Mouse (Mus musculus) heart, embryonic 16.5 days (tissue): ENCODE results near the gene Dlec1. TPM values are rescaled to one million over a fixed set of nuclear protein-coding genes. Genes with fewer than 3 reads are reported as not detected.
A peak's percentile ranks its signal among the peaks of the same experiment; 100 is the strongest.

Experiments used
- ATAC-seq: fragments of 200-750 bp; cut with Nextera tagmentation; replicated peaks from 2 replicates; pipeline ENCODE4 v1.8.0; 2017; ENCODE audit warnings: moderate number of reproducible peaks; ENCODE audit not compliant: insufficient read depth, low FRiP score; ENCODE audit errors: extremely low read depth
- H3K27ac ChIP-seq: fragments of 300-500 bp; sonication (generic); 2 replicates; pipeline ENCODE4 v1.5.1; 2014; ENCODE audit warnings: mild to moderate bottlenecking, low read length, control low read depth, moderate library complexity
- H3K27me3 ChIP-seq: fragments of 300-500 bp; sonication (generic); 2 replicates; pipeline ENCODE4 v1.6.1; 2014; ENCODE audit warnings: low read length, mixed read lengths; ENCODE audit not compliant: control insufficient read depth, insufficient read depth
- H3K36me3 ChIP-seq: fragments of 300-500 bp; sonication (generic); 2 replicates; pipeline ENCODE4 v1.6.1; 2014; ENCODE audit not compliant: control insufficient read depth, insufficient read depth
- H3K4me1 ChIP-seq: fragments of 300-500 bp; sonication (generic); 2 replicates; pipeline ENCODE4 v1.6.1; 2014; ENCODE audit warnings: low read length, mixed read lengths; ENCODE audit not compliant: control insufficient read depth, insufficient read depth
- H3K4me2 ChIP-seq: fragments of 300-500 bp; sonication (generic); 2 replicates; pipeline ENCODE4 v1.6.1; 2014; ENCODE audit warnings: low read depth, mild to moderate bottlenecking, control low read depth, low read length
- H3K4me3 ChIP-seq: fragments of 300-500 bp; sonication (generic); 2 replicates; pipeline ENCODE4 v1.5.1; 2014; ENCODE audit warnings: mild to moderate bottlenecking, control low read depth, low read length
- H3K9ac ChIP-seq: fragments of 300-500 bp; sonication (generic); 2 replicates; pipeline ENCODE4 v1.6.1; 2014; ENCODE audit warnings: low read length, control low read depth
- H3K9me3 ChIP-seq: fragments of 300-500 bp; sonication (generic); replicated peaks from 2 replicates; pipeline ENCODE4 v1.6.1; 2016; ENCODE audit warnings: low read length; ENCODE audit not compliant: control insufficient read depth
- WGBS: fragments of 180-500 bp; shearing (Covaris S2); extraction: QIAGEN DNeasy Blood & Tissue Kit; methylation state at CpG from one replicate; pipeline ENCODE4 v1.1.7; 2014; 5-methylcytosine and 5-hydroxymethylcytosine counted together
- polyA plus RNA-seq: library from polyadenylated mRNA; unstranded; fragments of >200 nt; fragmentation: Nextera tagmentation; extraction: Ambion mirVana; gene quantifications from 2 replicates; pipeline ENCODE4 v1.2.1, GENCODE M21; 2015

Gene Dlec1
- polyA plus RNA-seq, 1 experiment from 2014 or later, result 0.67 TPM

DNA sequence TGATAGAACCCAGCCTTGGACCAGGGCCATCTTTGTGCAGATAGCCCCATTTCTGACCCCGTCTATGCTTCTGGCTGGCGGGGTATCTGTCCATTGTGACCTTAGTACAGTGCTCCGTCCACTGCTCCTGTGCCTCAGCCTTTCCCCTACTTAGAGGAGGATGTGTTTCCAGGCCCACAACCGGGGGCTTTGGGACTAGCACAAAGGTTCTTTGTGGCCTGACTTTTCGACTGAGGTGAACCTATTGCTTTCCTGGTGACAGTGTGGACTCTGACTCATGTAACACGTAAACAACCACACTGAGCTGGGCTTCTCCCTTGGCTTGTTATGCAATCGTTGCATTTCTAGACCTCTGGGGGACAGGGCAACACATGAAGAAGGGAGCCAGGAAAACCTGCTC is 62.5 kb downstream of the Dlec1 start:
- no peaks in the 10 kb centered on the region for H3K4me1 ChIP-seq
- no peaks in the 10 kb centered on the region for H3K36me3 ChIP-seq
- no peak overlapping the region for H3K9ac ChIP-seq
- no peak overlapping the region for H3K27ac ChIP-seq
- no peak for ATAC-seq
- H3K4me2 ChIP-seq, result no peak overlapping the region
- 75% methylated on average over 7 of the region's 7 CpGs for WGBS
- H3K9me3 ChIP-seq, result no peaks in the 10 kb centered on the region
- H3K27me3 ChIP-seq, result no peaks in the 10 kb centered on the region
- no peak overlapping the region for H3K4me3 ChIP-seq

DNA sequence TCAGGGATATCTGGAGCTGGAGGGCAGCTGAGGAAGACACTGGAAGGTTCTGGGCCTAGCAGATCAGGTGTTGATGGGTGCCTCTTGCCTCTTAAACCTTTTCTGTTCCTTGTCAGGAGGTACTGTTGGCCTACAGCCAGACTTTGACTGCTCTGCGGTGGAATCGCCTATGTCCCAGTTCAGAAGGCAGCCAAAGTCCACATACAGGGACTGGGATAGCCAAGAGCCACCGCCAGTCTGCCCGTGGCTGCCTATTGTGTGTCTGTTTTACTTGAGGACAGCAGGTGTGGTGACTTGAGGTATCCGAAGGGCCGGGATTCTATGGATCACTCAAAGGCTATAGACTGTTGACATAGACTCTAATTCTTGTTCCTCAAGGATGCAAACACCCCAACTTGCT is 63.3 kb downstream of the Dlec1 start:
- no peak overlapping the region for H3K9ac ChIP-seq
- H3K4me3 ChIP-seq, result no peak overlapping the region
- ATAC-seq, result no peak
- no peaks in the 10 kb centered on the region for H3K9me3 ChIP-seq
- no peaks in the 10 kb centered on the region for H3K4me1 ChIP-seq
- WGBS, result 81% methylated on average over 6 of the region's 6 CpGs
- H3K36me3 ChIP-seq, result no peaks in the 10 kb centered on the region
- H3K4me2 ChIP-seq, result no peak overlapping the region
- no peak overlapping the region for H3K27ac ChIP-seq
- no peaks in the 10 kb centered on the region for H3K27me3 ChIP-seq

DNA sequence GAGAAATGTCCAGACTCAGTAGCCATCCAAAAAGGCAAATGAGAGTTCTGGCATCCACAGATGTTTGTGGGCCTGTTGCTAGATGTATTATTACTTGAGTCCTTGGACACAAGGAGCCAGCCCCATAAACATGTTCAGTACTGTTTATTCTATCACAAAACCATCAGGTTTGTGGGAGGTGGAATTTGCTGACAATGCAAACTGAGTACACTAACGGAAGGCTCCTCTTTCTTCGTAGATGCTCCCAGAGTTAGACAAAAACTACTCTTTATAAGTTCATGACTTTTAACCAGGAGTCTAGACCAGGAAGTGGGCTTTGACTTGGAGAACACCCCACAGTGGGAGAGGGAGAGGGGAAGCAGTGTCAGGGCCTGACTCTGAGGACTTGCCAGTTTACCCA is 65.3 kb downstream of the Dlec1 start:
- no peak overlapping the region for H3K4me2 ChIP-seq
- no peaks in the 10 kb centered on the region for H3K27me3 ChIP-seq
- no peaks in the 10 kb centered on the region for H3K4me1 ChIP-seq
- no peaks in the 10 kb centered on the region for H3K9me3 ChIP-seq
- no peak for ATAC-seq
- H3K36me3 ChIP-seq, result no peaks in the 10 kb centered on the region
- no peak overlapping the region for H3K4me3 ChIP-seq
- WGBS, result 93% methylated on average over 2 of the region's 2 CpGs
- H3K27ac ChIP-seq, result no peak overlapping the region
- H3K9ac ChIP-seq, result no peak overlapping the region

- H3K36me3 ChIP-seq, result no peaks in the 10 kb centered on the region
- 0 out of 2 replicates have a peak, but pooled peaks cover 7% of the 10 kb centered on the region for H3K4me1 ChIP-seq
- no peak overlapping the region for H3K4me2 ChIP-seq
- ATAC-seq, result no peak
- H3K4me3 ChIP-seq, result no peak overlapping the region
- H3K9me3 ChIP-seq, result no peaks in the 10 kb centered on the region
- no peak overlapping the region for H3K9ac ChIP-seq
- WGBS, result 87% methylated on average over 11 of the region's 11 CpGs
- H3K27ac ChIP-seq, result no peak overlapping the region
- no peaks in the 10 kb centered on the region for H3K27me3 ChIP-seq
Observed at GRCm38 (mm10) chr9:119179292-119179691, 77.0 kb downstream of the Dlec1 start.

DNA sequence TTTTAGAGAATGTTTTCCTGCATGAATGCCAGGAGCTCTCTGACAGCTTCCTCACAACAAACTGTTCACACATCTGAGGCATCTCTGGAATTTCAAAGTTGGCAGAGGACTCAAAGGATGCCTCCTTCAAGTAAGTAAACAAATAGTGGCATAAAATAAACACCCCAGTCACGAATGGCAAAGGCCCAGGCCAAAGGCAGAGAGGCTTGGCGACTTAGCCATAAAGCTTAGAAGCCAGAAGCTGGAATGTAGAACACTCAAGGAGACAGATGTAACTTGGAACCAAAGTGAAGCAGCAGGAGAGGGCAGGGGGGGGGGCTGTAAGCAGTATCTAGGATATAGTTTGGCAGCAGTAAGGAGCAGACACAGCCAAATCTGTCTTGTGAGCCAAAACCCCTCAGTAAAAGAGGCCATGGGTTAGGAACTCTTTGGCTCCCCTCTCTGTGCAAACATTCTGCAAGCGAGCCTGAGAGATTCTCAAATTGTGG is 79.0 kb downstream of the Dlec1 start:
- H3K9me3 ChIP-seq, result no peaks in the 10 kb centered on the region
- H3K9ac ChIP-seq, result no peak overlapping the region
- WGBS, result 28% methylated on average over 3 of the region's 3 CpGs
- no peaks in the 10 kb centered on the region for H3K27me3 ChIP-seq
- H3K36me3 ChIP-seq, result no peaks in the 10 kb centered on the region
- H3K27ac ChIP-seq, result 0 out of 2 replicates have a peak overlapping the region, but pooled peaks have one; percentile 15
- H3K4me1 ChIP-seq, result 0 out of 2 replicates have a peak, but pooled peaks cover 7% of the 10 kb centered on the region
- H3K4me3 ChIP-seq, result no peak overlapping the region
- no peak overlapping the region for H3K4me2 ChIP-seq
- 0 out of 2 replicates have a peak, but pooled peaks have one; percentile 23 for ATAC-seq

DNA sequence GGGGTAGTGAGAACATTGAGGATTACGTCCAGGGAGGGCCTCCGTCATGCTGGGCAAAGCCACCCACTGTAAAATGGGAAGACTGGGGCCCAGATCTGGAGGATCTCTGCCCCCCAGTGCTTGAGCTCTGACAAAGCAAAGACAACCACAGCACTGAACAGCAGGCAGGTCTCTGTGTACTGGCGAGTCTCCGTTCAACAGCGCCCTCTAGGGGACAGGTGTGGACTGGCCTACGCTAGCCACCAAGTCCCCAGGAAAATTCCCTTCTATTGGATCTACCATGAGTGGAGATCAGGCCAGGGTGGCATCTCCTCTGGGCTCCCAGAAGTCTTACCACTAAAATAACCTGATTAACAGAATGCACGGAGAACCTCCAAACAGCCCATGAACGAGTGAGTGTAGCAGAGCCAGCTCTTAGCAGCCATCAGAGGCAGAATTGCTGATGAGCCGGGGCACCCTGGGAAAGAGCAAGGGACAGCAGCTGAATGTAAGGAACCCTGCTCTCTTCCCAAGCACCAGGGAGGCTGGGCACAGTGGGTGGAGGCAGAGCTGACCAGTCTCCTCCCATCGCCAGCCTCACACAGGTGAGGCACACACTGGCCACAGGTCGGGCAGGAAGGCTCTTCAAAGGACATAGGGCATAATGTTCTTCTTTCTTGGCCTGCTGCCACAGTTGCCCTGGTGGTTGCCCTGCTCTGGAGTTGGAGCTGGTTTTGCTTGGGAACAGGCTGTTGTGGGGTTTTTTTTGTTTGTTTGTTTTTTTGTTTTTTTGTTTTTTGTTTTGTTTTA is 90.1 kb downstream of the Dlec1 start:
- Histone ChIP-seq H3K36me3 (no peaks in the 10 kb centered on the region), H3K4me2 (no peak overlapping the region), H3K27me3 (no peaks in the 10 kb centered on the region), H3K27ac (no peak overlapping the region), H3K4me1 (no peaks in the 10 kb centered on the region), H3K9me3 (no peaks in the 10 kb centered on the region), H3K4me3 (no peak overlapping the region), H3K9ac (no peak overlapping the region)
- ATAC-seq, result 0 out of 2 replicates have a peak, but pooled peaks have one; percentile 32
- 40% methylated on average over 11 of the region's 11 CpGs for WGBS

Other genes with a start within 250 kb of the Dlec1 start
- gene Ctdspl, start 176.0 kb upstream of the Dlec1 start, polyA plus RNA-seq, result 8.1 and 9.3 TPM in 2 replicates
- 9.0 and 11.4 TPM in 2 replicates for gene Vill, start 49.7 kb upstream of the Dlec1 start, polyA plus RNA-seq
- gene Plcd1, start 9.0 kb upstream of the Dlec1 start, polyA plus RNA-seq, result 23.0 and 23.8 TPM in 2 replicates
- gene Acaa1b, start 54.6 kb downstream of the Dlec1 start, polyA plus RNA-seq, result 1.4 and 2.0 TPM in 2 replicates
- not detected in 2 replicates for gene Gm47289, start 56.7 kb downstream of the Dlec1 start, polyA plus RNA-seq
- not detected in 2 replicates for gene Slc22a13, start 106.6 kb downstream of the Dlec1 start, polyA plus RNA-seq
- gene Oxsr1, start 219.9 kb downstream of the Dlec1 start, polyA plus RNA-seq, result 8.3 TPM in 2 replicates
- 100 and 104 TPM in 2 replicates for gene Acaa1a, start 237.2 kb downstream of the Dlec1 start, polyA plus RNA-seq
- gene Myd88, start 238.9 kb downstream of the Dlec1 start, polyA plus RNA-seq, result 18.1 and 19.0 TPM in 2 replicates